Mouse (Mus musculus) ES-Bruce4 (cell line): ENCODE measurements around the gene Scn8a. TPM values are rescaled to one million over a fixed set of nuclear protein-coding genes. Genes with fewer than 3 reads are reported as not detected.

Experiments
- H3K27ac ChIP-seq: 2 replicates; pipeline ENCODE4 v1.5.1; 2012; ENCODE audit warnings: low read length, inconsistent platforms; ENCODE audit not compliant: insufficient read depth
- H3K27me3 ChIP-seq: 2 replicates; pipeline ENCODE4 v1.6.1; 2012; ENCODE audit warnings: mild to moderate bottlenecking, low read length, inconsistent platforms; ENCODE audit not compliant: control insufficient read depth, poor library complexity, insufficient read depth, severe bottlenecking
- H3K36me3 ChIP-seq: 2 replicates; pipeline ENCODE4 v1.6.1; 2012; ENCODE audit warnings: inconsistent platforms, mild to moderate bottlenecking, low read length, moderate library complexity; ENCODE audit not compliant: control insufficient read depth, poor library complexity, insufficient read depth, severe bottlenecking
- H3K4me1 ChIP-seq: one replicate; pipeline ENCODE4 v1.8.1; 2011; ENCODE audit warnings: low read length; ENCODE audit not compliant: control insufficient read depth, insufficient read depth
- H3K4me3 ChIP-seq: 2 replicates; pipeline ENCODE4 v1.5.1; 2011; ENCODE audit warnings: low read depth, mild to moderate bottlenecking, low read length
- H3K9ac ChIP-seq: 2 replicates; pipeline ENCODE4 v1.6.1; 2012; ENCODE audit warnings: low read depth, mild to moderate bottlenecking, inconsistent platforms; ENCODE audit not compliant: poor library complexity, severe bottlenecking
- H3K9me3 ChIP-seq: replicated peaks from 2 replicates; pipeline ENCODE4 v1.6.1; 2012; ENCODE audit warnings: mild to moderate bottlenecking, low read length, inconsistent platforms; ENCODE audit not compliant: control insufficient read depth, poor library complexity, insufficient read depth, severe bottlenecking
- CTCF ChIP-seq: IDR thresholded peaks from one replicate; pipeline ENCODE4 v1.8.1; 2011; ENCODE audit warnings: low read depth, low read length
- EP300 ChIP-seq: IDR thresholded peaks from 2 replicates; pipeline ENCODE4 v1.6.1; 2011; ENCODE audit warnings: low read depth, low read length; ENCODE audit not compliant: insufficient read depth
- POLR2A ChIP-seq: IDR thresholded peaks from one replicate; pipeline ENCODE4 v1.8.1; 2011; ENCODE audit warnings: low read length; ENCODE audit not compliant: insufficient read depth
- polyA plus RNA-seq: library from polyadenylated mRNA; stranded (reverse); fragments of >200 nt; gene quantifications from 2 replicates; pipeline ENCODE4 v1.2.4, GENCODE M21; 2011; ENCODE audit warnings: low read depth; ENCODE audit not compliant: missing spikeins, insufficient read depth, insufficient read length

The Scn8a gene
- polyA plus RNA-seq, 1 experiment: 8.9 TPM

GRCm38 (mm10) chr15:101078731-101079156, 209.1 kb downstream of the Scn8a start:
- Histone ChIP-seq H3K4me3 (peak overlapping the region; percentile 88), H3K27ac (no peak overlapping the region), H3K27me3 (no peaks in the 10 kb centered on the region), H3K9me3 (no peaks in the 10 kb centered on the region), H3K36me3 (no peaks in the 10 kb centered on the region), H3K9ac (peak overlapping the region; percentile 80), H3K4me1 (peaks cover 9% of the 10 kb centered on the region)
- TF ChIP-seq CTCF (peak; percentile 4), EP300 (no peak)

GRCm38 (mm10) chr15:101080031-101080520, 210.4 kb downstream of the Scn8a start:
- H3K27me3 ChIP-seq: no peaks in the 10 kb centered on the region
- H3K36me3 ChIP-seq: no peaks in the 10 kb centered on the region
- H3K4me3 ChIP-seq: no peak overlapping the region
- TF ChIP-seq CTCF (no peak), EP300 (no peak), POLR2A (no peak)
- H3K9me3 ChIP-seq: no peaks in the 10 kb centered on the region
- H3K4me1 ChIP-seq: peaks cover 9% of the 10 kb centered on the region
- H3K9ac ChIP-seq: no peak overlapping the region
- no peak overlapping the region for H3K27ac ChIP-seq

- Histone ChIP-seq H3K27me3 (no peaks in the 10 kb centered on the region), H3K4me1 (peaks cover 9% of the 10 kb centered on the region)
Measured at GRCm38 (mm10) chr15:101081035-101081548, 211.4 kb downstream of the Scn8a start.

GRCm38 (mm10) chr15:101082236-101082635, 212.6 kb downstream of the Scn8a start:
- no peak for TF ChIP-seq CTCF
- TF ChIP-seq POLR2A: no peak
- peak; percentile 58; the same call in 1 of the 2 replicates for TF ChIP-seq EP300
- Histone ChIP-seq H3K27ac (peak overlapping the region; percentile 97), H3K9me3 (no peaks in the 10 kb centered on the region), H3K27me3 (no peaks in the 10 kb centered on the region), H3K4me3 (no peak overlapping the region), H3K36me3 (no peaks in the 10 kb centered on the region), H3K4me1 (peaks cover 9% of the 10 kb centered on the region), H3K9ac (peak overlapping the region; percentile 13; the same call in 1 of the 2 replicates)

More at GRCm38 (mm10) chr15:101081035-101081548, 211.4 kb downstream of the Scn8a start:
- peak overlapping the region; percentile 89 for H3K27ac ChIP-seq
- H3K4me3 ChIP-seq: no peak overlapping the region
- no peaks in the 10 kb centered on the region for H3K36me3 ChIP-seq
- TF ChIP-seq POLR2A (no peak), CTCF (no peak), EP300 (no peak)
- 0 out of 2 replicates have a peak overlapping the region, but pooled peaks have one; percentile 3 for H3K9ac ChIP-seq
- no peaks in the 10 kb centered on the region for H3K9me3 ChIP-seq

- peaks cover 9% of the 10 kb centered on the region for H3K4me1 ChIP-seq
- no peaks in the 10 kb centered on the region for H3K36me3 ChIP-seq
- no peak overlapping the region for H3K4me3 ChIP-seq
- TF ChIP-seq POLR2A: no peak
- TF ChIP-seq CTCF: no peak
- no peak for TF ChIP-seq EP300
- H3K27me3 ChIP-seq: no peaks in the 10 kb centered on the region
- H3K27ac ChIP-seq: no peak overlapping the region
- H3K9ac ChIP-seq: no peak overlapping the region
- no peaks in the 10 kb centered on the region for H3K9me3 ChIP-seq
Measured at GRCm38 (mm10) chr15:101084499-101084898, 214.8 kb downstream of the Scn8a start.

- Histone ChIP-seq H3K9me3 (no peaks in the 10 kb centered on the region), H3K9ac (no peak overlapping the region), H3K27me3 (no peaks in the 10 kb centered on the region), H3K27ac (no peak overlapping the region), H3K4me1 (peaks cover 3% of the 10 kb centered on the region), H3K4me3 (no peak overlapping the region), H3K36me3 (no peaks in the 10 kb centered on the region)
- no peak for TF ChIP-seq CTCF
- TF ChIP-seq EP300: no peak
- TF ChIP-seq POLR2A: no peak
Measured at GRCm38 (mm10) chr15:101086451-101086850, 216.8 kb downstream of the Scn8a start.
